Mouse (Mus musculus): ENCODE data around the gene Tfb2m.
A peak's percentile ranks its signal among the peaks of the same experiment; 100 is the strongest.

The Tfb2m gene

GRCm38 (mm10) chr1:179556921-179557320, 10.9 kb upstream of the Tfb2m start:
- DNase-seq, result no peak

GRCm38 (mm10) chr1:179553949-179554347, 7.9 kb upstream of the Tfb2m start:
- DNase-seq, result no peak

- peak in 1 of 2 experiments; percentile 31 for DNase-seq
Observed at GRCm38 (mm10) chr1:179553197-179553948, 7.3 kb upstream of the Tfb2m start.

- no peak for DNase-seq
Observed at GRCm38 (mm10) chr1:179552751-179553150, 6.7 kb upstream of the Tfb2m start.

- DNase-seq, result no peak
Observed at GRCm38 (mm10) chr1:179551921-179552320, 5.9 kb upstream of the Tfb2m start.

GRCm38 (mm10) chr1:179551336-179551735, 5.3 kb upstream of the Tfb2m start:
- no peak for DNase-seq

- DNase-seq, result no peak
Observed at GRCm38 (mm10) chr1:179548996-179549752, 3.1 kb upstream of the Tfb2m start.

GRCm38 (mm10) chr1:179548220-179548619, 2.2 kb upstream of the Tfb2m start:
- no peak for DNase-seq

- no peak for DNase-seq
Observed at GRCm38 (mm10) chr1:179547176-179547575, 1.1 kb upstream of the Tfb2m start.

- DNase-seq, result no peak
Observed at GRCm38 (mm10) chr1:179546551-179546917, 467 bp upstream of the Tfb2m start.

- DNase-seq, result no peak
Observed at GRCm38 (mm10) chr1:179541502-179541901, 4.6 kb downstream of the Tfb2m start.

- no peak for DNase-seq
Observed at GRCm38 (mm10) chr1:179539887-179540286, 6.2 kb downstream of the Tfb2m start.

GRCm38 (mm10) chr1:179539054-179539453, 7.0 kb downstream of the Tfb2m start:
- no peak for DNase-seq

GRCm38 (mm10) chr1:179519901-179520300, 26.2 kb downstream of the Tfb2m start:
- no peak for DNase-seq

GRCm38 (mm10) chr1:179517713-179518465, 28.2 kb downstream of the Tfb2m start, which contains the start of gene Smyd3:
Gene Smyd3 (minus strand): TSS chr1:179518041.
- peak; percentile 81 to 85 for DNase-seq

- peak in 1 of 2 experiments; percentile 20 for DNase-seq
Observed at GRCm38 (mm10) chr1:179516941-179517712, 28.9 kb downstream of the Tfb2m start.

GRCm38 (mm10) chr1:179511895-179512294, 34.2 kb downstream of the Tfb2m start:
- DNase-seq, result no peak

- DNase-seq, result no peak
Observed at GRCm38 (mm10) chr1:179510546-179511340, 35.3 kb downstream of the Tfb2m start.

- peak; percentile 38 to 41 for DNase-seq
Observed at GRCm38 (mm10) chr1:179506530-179507315, 39.3 kb downstream of the Tfb2m start.

- DNase-seq, result peak in 1 of 2 experiments; percentile 15
Observed at GRCm38 (mm10) chr1:179502565-179502964, 43.5 kb downstream of the Tfb2m start.

- DNase-seq, result no peak
Observed at GRCm38 (mm10) chr1:179499257-179499656, 46.8 kb downstream of the Tfb2m start.

Data from cerebellum, postnatal 36 days (tissue).